Mouse (Mus musculus) B cell, adult 2 months (primary cell): ENCODE measurements at regions not wholly inside any gene's neighbourhood (a gene's known extent, or its start where the extent isn't known, plus 50 kb on each side); places are given as distances from the start of the nearest gene placed in this dataset.

Experiments
- DNase-seq, 2 experiments: peaks; one replicate each; pipeline ENCODE4 v3.0.0; 2022

DNA sequence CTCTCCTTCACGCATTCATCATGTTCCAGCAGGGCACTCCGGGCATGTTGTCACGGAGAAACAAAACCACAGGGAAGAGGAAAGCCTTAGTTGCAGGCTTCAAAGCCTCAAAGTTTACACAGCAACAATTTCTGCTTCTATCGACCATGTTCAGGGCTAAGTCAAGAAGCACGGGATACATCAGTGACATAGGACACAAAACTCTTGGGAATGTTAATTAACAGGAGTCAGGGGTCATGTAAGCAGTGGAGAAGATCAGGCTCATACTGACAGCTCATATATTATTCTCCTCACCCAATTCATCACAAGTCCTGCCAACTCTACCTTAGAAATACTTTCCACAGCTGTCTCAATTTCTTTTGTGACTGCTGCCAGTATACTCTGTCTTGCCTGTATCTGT, 133.0 kb upstream of the Btbd3 start:
- DNase-seq = no peak

GRCm38 (mm10) chr2:138120868-138121267, 135.5 kb upstream of the Btbd3 start:
- no peak for DNase-seq

- DNase-seq = no peak
Observed at GRCm38 (mm10) chr2:138120131-138120530, 136.2 kb upstream of the Btbd3 start.

GRCm38 (mm10) chr2:138099777-138100176, 156.6 kb upstream of the Btbd3 start:
- DNase-seq = no peak

- DNase-seq = no peak
Observed at GRCm38 (mm10) chr2:138085390-138085789, 171.0 kb upstream of the Btbd3 start.

- no peak for DNase-seq
Observed at GRCm38 (mm10) chr2:138084564-138085283, 171.6 kb upstream of the Btbd3 start.

- DNase-seq = no peak
Observed at GRCm38 (mm10) chr2:138074020-138074613, 182.2 kb upstream of the Btbd3 start.

DNA sequence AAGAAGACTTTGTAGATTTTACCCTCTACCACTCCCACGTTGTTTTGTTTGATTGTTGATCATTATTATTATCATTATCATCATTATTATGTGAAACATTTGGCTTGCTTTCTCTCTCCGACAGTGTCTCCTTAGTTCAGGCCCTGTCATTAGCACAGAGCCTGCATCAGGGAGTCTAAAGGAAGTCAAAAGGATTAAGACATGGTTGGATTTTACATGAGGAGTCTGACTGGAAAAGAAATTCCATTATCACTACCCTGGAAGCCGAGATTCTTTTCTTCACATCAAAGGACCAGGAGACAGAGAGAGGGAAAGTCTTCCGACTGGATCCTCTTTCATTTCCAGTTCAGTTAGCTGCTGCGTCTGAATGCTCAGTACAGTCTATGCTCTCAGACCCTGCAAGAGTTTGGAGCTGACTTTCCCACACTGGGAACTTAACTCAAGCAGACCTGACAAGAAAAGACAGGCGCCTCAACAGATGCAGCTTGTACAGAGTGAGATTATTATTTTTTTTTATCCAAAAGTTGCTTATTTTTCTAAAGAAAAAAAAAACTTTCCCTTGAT, 184.1 kb upstream of the Btbd3 start:
- no peak for DNase-seq

DNA sequence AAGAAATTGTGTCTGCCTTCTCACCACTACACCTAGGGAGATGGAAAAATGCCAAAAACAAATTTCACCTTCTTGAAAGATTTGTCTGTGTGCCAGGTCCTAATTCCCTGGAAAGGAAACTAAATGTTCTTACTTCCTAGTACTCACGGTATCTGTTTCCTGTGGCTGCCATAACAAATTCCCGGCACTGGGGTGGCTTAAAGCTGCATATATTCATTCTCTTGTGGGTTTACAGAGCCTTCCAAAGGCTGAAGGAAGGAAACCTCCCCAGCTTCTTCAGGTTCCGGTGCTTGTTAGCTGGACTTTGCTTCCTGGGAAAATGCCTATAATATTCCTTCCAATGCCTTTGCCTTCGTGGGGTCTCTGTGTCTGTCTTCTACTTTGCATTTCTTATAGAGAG, 203.3 kb upstream of the Btbd3 start:
- no peak for DNase-seq

- no peak for DNase-seq
Observed at GRCm38 (mm10) chr2:138048341-138048740, 208.0 kb upstream of the Btbd3 start.

- DNase-seq = no peak
Observed at GRCm38 (mm10) chr2:138047781-138048201, 208.6 kb upstream of the Btbd3 start.

GRCm38 (mm10) chr2:138047361-138047760, 209.0 kb upstream of the Btbd3 start:
- no peak for DNase-seq

- DNase-seq = no peak
Observed at GRCm38 (mm10) chr2:138046918-138047317, 209.4 kb upstream of the Btbd3 start.

DNA sequence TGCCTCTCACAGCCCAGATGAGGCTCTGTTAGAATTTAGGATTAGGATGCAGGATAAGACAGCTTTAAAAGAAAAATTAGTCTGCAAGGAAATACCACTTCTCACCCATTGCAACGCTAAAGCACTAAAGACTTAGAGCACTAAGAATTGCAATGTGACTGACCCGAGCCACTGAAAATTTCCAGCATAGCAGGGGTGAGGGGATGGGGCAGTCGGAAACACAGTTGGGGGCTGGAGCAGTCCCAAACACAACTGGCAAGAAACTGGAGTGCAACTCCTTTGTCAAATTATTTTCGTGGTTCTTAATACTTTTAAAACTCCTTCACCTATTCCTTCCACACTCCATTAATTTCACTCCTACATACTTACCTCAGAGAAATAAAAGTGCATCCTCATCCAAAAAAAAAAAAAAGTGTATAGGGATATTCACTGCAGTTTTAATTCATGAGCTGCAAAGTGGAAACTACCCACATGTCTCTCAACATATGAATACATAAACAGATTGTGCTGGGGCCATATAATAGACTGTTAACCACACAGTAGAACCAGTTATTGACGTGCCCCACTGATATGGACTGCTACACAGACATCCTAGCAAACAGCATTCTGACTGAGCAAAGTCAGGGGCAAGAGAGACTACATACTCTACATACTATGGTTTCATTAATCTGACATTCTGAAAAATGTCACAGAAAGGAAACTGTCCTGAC, 210.3 kb upstream of the Btbd3 start:
- no peak for DNase-seq

DNA sequence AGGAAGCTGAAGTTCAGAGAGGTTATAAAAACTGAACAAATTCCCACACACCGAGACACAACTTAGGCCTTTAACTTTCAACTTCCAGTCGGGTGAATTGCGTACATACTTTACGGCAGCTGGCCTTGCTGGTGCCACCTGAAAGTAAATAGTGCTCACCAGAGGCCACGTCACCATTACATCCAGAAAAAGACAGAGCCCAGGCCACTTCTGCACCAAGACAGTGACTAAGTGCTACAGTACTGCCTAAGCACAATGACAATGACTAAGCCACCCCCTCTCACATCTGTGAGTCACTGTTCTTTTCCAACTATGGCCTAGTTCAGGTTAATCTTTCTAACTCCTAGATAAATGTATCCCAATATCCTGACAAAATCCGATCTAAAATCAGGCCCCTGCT, 215.7 kb upstream of the Btbd3 start:
- DNase-seq = no peak

DNA sequence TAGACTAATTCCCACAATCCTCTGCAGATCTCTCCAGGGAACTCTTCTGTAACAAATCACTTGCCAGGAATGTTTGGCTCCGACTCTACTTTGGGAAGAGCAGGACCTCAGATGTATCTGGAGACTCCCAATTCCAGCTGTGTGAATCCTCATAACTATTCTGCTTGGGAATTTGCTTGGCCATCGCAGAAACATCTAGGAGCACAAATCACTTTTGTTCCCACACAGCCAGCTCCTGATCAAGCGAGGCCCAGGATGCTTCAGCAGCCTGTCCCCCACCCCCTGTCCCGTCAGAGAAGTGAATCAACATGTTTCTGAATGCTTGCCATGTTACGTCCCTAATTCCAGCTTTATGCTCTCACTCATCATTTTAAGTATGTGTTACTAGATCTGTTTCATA, 216.1 kb upstream of the Btbd3 start:
- no peak for DNase-seq

DNA sequence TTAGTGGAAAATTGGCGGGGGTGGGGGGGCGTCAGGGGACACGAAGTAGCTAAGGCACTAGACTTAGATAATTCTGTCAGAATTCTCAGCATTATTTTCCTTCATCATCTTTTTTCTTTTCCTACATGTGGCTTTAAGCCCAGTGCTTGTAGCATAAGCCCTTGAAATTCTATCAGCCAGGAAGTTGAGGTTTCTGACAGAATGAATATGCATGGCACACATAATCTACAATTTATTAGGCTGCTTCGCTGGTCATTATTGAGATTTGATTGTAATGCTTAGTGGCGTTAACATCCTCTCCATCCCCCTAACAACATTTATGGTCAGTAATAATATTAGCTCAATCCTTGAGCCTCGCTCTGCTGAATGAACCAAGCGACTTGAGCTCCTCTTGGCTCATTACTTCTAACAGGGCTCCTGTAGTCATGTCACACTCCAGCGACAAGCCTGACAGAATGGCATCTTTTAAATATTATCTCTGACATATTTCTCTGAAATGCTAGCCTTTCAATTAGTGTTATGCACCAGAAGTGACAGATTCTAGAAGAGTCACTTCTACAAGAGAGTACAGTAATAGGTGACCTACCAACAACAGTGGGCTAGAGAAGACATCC, 222.1 kb upstream of the Btbd3 start:
- DNase-seq = no peak

GRCm38 (mm10) chr2:138033379-138034122, 222.8 kb upstream of the Btbd3 start:
- peak; percentile 27 to 36 for DNase-seq

DNA sequence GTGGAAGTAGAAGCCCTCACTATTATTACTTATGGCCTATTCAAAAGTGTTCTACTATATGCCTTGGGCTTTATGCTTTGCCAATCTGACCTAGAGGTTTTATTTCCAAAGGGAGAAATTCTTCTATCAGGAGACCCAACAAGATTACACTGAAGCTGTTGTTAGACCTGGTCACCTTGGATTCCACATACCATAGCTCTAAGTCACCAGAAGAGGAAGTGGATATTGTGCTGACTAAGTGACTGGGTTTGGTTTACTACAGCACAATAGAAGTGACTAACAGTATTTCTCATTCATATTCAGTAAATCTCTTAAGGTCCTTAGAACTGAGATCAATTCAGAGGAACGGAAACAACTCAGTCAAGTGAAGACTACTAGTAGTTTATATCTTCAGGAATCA, 229.0 kb upstream of the Btbd3 start:
- DNase-seq = no peak

DNA sequence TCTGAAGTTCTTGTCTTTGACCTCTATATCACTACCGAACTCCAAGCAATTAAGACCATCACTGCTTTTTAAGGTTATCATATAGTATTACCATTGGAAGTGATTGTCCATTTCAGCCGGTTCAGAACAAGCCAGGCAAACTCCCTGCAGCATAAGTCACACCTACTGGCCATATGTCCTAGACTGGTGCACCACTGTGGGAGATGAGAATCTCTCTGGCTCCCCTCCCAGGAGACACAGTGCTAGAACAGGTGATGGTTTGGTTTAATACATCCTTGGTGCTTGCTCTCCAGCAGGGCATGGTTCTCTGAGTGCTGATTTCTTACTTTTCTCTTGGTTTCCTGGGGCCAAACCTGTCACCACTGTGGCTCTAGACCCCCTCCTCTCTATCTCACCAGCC, 232.8 kb upstream of the Btbd3 start:
- DNase-seq = no peak

DNA sequence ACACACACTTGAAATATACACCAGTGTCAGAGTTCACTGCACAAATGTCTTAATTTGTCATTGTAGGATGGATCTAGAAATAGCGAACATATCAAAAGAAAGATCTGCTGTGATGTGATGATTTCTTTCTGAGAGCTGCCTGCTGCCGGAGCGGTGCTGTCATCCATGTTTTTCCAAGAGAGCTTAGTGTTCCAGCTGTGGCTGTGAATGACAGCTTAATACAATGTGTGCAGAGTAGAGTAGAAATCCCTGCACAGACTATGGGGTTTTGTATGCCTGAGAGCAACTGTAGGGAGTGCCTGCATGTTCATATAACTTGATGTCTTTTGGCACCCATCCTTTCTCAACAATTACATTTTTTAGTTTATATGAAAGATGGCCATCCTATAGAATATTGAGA, 274.6 kb upstream of the Btbd3 start:
- no peak for DNase-seq

DNA sequence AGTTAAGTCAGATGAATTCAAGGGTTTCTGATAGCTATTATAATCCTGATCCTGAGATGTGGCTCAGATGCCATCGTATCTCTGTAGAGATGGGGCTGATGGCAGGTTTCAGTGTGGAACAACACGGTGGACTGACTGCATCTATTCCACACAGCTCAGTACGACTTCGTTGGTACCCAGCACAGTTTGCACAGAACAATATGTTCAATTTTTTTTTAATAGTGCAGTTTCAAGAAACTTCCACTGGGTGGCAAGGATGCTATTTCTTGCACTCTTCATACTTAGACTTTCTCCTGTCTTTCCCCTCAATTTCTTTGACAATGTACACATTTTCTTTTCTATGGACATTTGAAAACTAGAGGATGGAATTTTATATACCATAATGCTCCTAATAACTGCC, 278.6 kb upstream of the Btbd3 start:
- DNase-seq = no peak

DNA sequence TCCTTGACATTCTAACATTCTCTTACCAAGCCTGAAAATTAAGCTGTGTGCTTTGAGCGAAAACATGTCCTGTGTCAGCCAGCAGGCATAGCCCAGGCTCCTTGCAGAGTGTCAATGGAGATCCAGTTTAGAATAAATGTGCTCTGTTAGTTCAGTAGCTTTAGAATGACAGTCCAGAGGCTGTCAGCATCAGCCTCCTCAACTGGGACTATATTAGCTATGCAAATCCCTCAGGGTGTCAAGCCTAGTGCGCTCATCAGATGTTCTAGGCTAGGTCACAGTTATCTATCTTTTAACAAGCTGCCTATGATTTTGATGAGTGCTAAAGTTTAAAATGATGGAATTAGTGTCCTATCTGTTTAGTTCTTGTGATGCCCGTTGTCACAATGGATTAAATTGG, 281.7 kb upstream of the Btbd3 start:
- no peak for DNase-seq
